Mouse (Mus musculus) cortical plate, adult 2 months (tissue): ENCODE data around the gene Cdc14b.
A peak's percentile ranks its signal among the peaks of the same experiment; 100 is the strongest.

Experiments
- CTCF ChIP-seq: fragments of 200-500 bp; IDR thresholded peaks from 2 replicates; pipeline ENCODE4 v1.5.1; 2011; ENCODE audit warnings: mild to moderate bottlenecking, control low read depth, low read length; ENCODE audit not compliant: insufficient read depth; ENCODE audit errors: extremely low read depth
- POLR2A ChIP-seq: fragments of 200-500 bp; IDR thresholded peaks from 2 replicates; pipeline ENCODE4 v1.6.1; 2011; ENCODE audit warnings: mild to moderate bottlenecking, low read length, control low read depth; ENCODE audit not compliant: insufficient read depth; ENCODE audit errors: extremely low read depth

DNA sequence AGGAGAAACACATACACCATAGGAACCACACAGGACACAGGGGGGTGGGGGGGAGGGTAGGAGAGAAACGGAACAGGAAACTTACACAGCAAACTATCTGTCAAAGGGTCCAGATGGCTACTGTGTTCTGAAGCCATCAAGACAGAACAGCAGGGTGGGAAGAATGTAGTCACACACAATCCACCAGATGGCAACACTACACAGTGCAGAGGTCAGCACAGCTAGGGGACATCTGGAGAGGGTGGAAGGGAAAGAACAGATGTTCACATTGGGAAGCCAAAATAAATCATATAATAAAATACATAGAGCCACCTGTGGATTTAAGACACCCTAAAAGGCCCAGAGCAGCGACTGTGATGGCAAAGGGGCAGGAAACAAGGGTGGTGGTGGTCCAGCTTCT is 69.9 kb downstream of the Cdc14b start:
- TF ChIP-seq POLR2A (no peak), CTCF (0 out of 2 replicates have a peak, but pooled peaks have one; percentile 12)
